Mouse (Mus musculus) myocyte (in vitro differentiated cells): ENCODE results near the gene Lrp5.

Experiments used
- MYOG ChIP-seq, 3 experiments: IDR thresholded peaks; one replicate each; pipeline ENCODE4 v1.6.1; 2011; ENCODE audit warnings: control low read depth in 2 of 3, low read depth in 2 of 3, mild to moderate bottlenecking in 2 of 3; ENCODE audit not compliant: insufficient read length in 2 of 3, control insufficient read depth in 1 of 3, insufficient read depth in 1 of 3
- POLR2A ChIP-seq: IDR thresholded peaks from one replicate; pipeline ENCODE4 v1.6.1; 2011; ENCODE audit warnings: low read depth, mild to moderate bottlenecking, control low read depth, moderate library complexity; ENCODE audit not compliant: insufficient read length
- USF1 ChIP-seq: IDR thresholded peaks from one replicate; pipeline ENCODE4 v1.6.1; 2011; ENCODE audit warnings: low read depth, mild to moderate bottlenecking, control low read depth, moderate library complexity

DNA sequence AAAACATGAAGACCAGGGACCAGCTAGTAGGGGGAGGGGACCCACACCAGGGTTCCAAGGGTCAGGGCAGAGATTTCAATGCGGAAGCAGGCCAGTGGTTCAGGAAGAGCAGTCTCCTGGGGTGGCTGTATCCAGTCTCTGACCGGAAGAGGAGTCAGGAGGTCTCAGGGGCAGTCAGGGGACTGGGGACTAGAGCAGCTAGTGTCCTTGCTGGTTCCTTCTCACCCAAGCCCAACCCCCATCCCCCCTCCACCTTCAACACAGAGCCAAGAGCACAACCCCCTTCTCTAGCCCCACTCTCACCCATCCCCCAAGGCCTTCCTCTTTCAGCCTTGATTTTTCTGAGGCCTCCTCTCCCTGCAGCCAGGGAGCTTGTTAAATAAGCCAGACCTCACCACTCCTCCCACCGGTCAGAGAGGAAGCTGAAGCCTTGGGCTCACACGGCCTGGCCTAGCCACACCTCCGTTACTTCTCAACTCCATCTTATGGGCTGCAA lies 1.4 kb upstream of the Lrp5 start:
- TF ChIP-seq USF1, result no peak
- TF ChIP-seq MYOG (IDR thresholded peaks at IDR 0.05; ENCODE audit: control insufficient read depth in 1 of 3, insufficient read depth in 1 of 3, insufficient read length in 2 of 3, low read depth in 2 of 3), result no peak
- no peak for TF ChIP-seq POLR2A
